In the genomic region with DNA sequence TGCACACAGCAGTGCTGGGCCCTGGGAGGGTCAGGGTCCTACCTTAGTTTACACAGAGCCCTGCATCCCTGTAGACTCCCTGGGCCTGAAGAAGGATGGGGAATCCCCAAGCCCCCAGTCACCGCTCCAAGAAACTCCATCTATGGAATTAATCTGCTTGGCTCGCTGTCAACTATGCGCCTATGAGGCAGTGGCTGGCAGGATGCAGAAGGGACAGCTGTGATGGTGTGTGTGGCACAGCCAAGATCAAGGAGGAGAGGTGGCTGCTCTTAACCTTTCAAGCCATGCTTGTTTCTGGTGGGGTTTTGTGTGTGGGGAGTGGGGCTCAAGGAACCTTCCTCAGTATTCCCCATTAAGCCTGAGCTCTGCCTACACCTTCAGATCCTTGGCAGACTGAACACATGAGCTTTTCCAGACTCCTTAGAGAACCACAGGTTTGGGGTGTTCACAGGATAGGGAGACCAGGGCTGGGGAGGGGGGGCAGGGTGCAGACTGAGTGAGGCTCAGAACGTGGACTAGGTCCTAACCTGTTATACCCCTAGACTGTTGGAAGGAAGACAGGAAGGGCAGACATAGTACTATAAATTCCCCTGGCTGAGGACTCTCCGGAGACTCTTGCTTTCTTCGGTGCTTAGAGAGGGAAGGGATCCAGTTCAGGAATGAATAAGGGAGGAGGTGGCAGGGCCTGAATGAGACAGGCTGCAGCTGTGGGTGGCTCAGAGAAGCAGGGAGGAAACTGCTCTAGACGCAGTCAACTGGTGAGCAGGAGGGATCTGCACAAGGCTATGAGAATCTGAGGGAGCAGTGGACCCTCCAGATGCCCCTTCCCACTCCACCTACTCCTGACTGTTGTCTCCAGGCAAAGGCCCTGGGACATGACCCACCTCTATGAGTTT, we compare ENCODE assay signal across 8 mouse cellular contexts. TPM values are rescaled to one million over a fixed set of nuclear protein-coding genes. Genes with fewer than 3 reads are reported as not detected.
DNase-seq lines count a peak whose midpoint lies in the region; ATAC-seq and TF ChIP-seq lines count a peak whose summit lies in the region.

No protein-coding gene starts in this region.

- H3K9ac ChIP-seq in stomach, postnatal 0 days (ENCODE audit: low read length) = no peak overlapping the region

- DNase-seq in gastrocnemius, adult 18-20 months (ENCODE audit: low spot score) = peak; percentile 43
- no peak for DNase-seq in gastrocnemius, postnatal 25 days
- peak; percentile 59 to 72 for DNase-seq in right cerebral cortex, adult 2 months (ENCODE audit: low spot score in 2 of 2)
- DNase-seq in right cerebral cortex, postnatal 4 days = no peak
- peak; percentile 64 to 72 for DNase-seq in kidney, postnatal 4 days
- DNase-seq in stomach, postnatal 0 days (ENCODE audit: low spot score) = no peak
- DNase-seq in layer of hippocampus, postnatal 10 days (ENCODE audit: low spot score in 2 of 2) = no peak
- no peak for DNase-seq in urinary bladder, postnatal 36 days (ENCODE audit: low spot score in 2 of 2)

- no peak overlapping the region for H3K4me3 ChIP-seq in stomach, postnatal 0 days (ENCODE audit: low read depth, low read length)

- no peak overlapping the region for H3K4me2 ChIP-seq in stomach, postnatal 0 days (replicated peaks; ENCODE audit: low read depth)

- H3K9me3 ChIP-seq in stomach, postnatal 0 days (ENCODE audit: control insufficient read depth, low read length) = no peaks in the 10 kb centered on the region

- 38% methylated on average over 7 of the region's 7 CpGs for WGBS in stomach, postnatal 0 days

- H3K36me3 ChIP-seq in stomach, postnatal 0 days (ENCODE audit: control insufficient read depth, insufficient read depth, low read length) = peaks cover 2% of the 10 kb centered on the region; the same call in 1 of the 2 replicates

- H3K4me1 ChIP-seq in stomach, postnatal 0 days (replicated peaks; ENCODE audit: control insufficient read depth, insufficient read depth) = peaks cover 10% of the 10 kb centered on the region

- peak overlapping the region; percentile 71 for H3K27ac ChIP-seq in stomach, postnatal 0 days (replicated peaks)

- no peak for TF ChIP-seq CTCF in stomach, postnatal 0 days (IDR thresholded peaks at IDR 0.05; ENCODE audit: low read depth)

- no peaks in the 10 kb centered on the region for H3K27me3 ChIP-seq in stomach, postnatal 0 days (ENCODE audit: control insufficient read depth, insufficient read depth, low read length)

- no peak for TF ChIP-seq EP300 in stomach, postnatal 0 days (optimal IDR thresholded peaks at IDR 0.05)

- no peak for ATAC-seq in stomach, postnatal 0 days (ENCODE audit: low FRiP score, low TSS enrichment)

RNA-seq across cellular contexts. Expression of gene Col27a1, which starts 20.0 kb away (rescaled TPM):
- under 1 TPM; 0.46 to 0.47 TPM for total RNA-seq in gastrocnemius, adult 18-20 months (2021)
- under 1 TPM; 0.92 to 0.94 TPM for total RNA-seq in gastrocnemius, postnatal 25 days (2021)
- 5.3 and 6.2 TPM in 2 replicates for polyA plus RNA-seq in stomach, postnatal 0 days (2015; fragmentation: Nextera tagmentation; extraction: Ambion mirVana)
- 1 to 10 TPM; 3.1 to 3.9 TPM for total RNA-seq in layer of hippocampus, postnatal 10 days (2021)

Comparison
In these comparisons a context has a peak if more than half of its experiments do, and no peak if none do; other contexts are left out.
1. DNase-seq: peak in gastrocnemius, adult 18-20 months (single experiment), right cerebral cortex, adult 2 months (2 of 2) and kidney, postnatal 4 days (2 of 2); none in gastrocnemius, postnatal 25 days (single experiment), right cerebral cortex, postnatal 4 days (single experiment), stomach, postnatal 0 days (single experiment), layer of hippocampus, postnatal 10 days (0 of 2) and urinary bladder, postnatal 36 days (0 of 2).